Mouse (Mus musculus) urinary bladder, postnatal 14 days (tissue): ENCODE measurements at regions not wholly inside any gene's neighbourhood (a gene's known extent, or its start where the extent isn't known, plus 50 kb on each side); places are given as distances from the start of the nearest gene placed in this dataset.
A peak's percentile ranks its signal among the peaks of the same experiment; 100 is the strongest.

Source experiments
- DNase-seq: peaks from one replicate; pipeline ENCODE4 v3.0.0; 2021; ENCODE audit warnings: low spot score

DNA sequence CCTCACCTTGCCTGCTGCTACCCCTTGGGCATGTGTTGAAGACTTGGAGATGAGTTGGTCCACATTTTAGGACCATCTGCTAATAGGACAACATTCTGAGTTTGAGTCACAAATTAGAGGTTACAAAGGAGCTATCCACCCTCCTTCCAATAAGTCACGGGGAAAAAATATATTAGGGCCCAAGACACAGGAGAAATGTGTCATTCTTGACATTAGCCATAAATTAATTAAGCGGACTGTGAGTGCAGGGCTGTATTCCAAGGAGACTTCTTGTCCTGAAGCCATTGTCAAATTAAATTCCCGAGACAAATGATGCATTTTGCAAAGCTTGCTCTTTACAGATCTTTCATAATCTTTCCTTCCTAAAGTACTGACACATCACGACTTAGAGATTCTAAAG, 79.2 kb downstream of the 1700020N01Rik start:
- no peak for DNase-seq

DNA sequence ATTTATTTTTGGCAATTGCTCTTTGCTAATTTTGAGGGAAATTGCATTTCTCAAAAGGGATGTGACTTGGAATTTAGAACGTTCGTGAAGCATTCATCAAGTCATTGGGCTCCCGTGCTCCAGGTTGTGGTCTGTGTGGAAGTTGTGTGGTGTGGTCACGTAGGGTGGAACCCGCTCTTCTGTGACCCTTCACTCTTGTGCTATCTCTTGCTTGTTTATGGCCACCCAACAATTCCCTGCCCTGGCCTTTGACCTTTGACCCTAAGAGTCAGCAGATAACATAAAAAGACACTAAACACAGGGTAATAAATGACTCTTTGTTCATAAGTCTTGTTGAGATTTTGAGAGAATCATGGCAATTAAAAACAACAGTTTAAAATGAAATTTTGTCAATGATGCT, 79.7 kb downstream of the 1700020N01Rik start:
- DNase-seq: no peak

DNA sequence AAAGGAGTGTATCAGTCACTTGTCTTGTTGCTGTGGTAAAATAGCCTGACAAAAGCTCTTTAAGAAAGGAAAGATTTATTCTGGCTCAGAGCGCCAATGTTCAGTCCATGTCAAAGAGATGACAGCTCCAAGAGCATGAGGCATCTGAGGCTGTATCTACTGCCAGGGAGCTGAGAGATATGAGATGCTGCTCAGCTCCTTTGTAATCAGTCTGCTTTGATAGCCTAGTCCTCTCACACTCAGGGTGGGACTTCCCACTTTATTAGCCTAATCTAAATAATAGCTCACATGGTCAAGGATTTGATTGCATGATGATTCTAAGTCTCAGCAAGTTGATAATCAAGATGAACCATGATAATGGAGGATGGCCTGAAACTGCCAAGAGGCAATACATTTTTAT, 80.9 kb downstream of the 1700020N01Rik start:
- DNase-seq: no peak

DNA sequence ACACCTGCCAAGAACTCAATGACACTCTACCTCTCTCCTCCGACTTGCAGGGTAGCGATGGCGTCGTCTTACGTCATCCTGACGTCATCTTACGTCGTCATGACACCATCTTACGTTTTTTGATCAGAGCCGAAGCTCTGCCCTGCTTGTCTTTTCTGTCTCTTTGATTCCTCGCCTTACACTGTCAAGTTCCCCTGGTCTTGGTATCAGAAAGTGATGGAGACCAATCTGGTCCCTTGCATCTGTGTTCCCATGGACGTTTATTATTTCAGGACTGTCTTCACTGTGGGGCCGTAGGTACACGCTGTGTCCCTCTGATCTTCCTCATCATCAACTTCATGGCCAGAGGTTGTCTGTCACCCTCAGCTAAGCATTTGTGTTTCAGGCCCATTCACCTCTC, 82.8 kb downstream of the 1700020N01Rik start:
- DNase-seq: no peak

DNA sequence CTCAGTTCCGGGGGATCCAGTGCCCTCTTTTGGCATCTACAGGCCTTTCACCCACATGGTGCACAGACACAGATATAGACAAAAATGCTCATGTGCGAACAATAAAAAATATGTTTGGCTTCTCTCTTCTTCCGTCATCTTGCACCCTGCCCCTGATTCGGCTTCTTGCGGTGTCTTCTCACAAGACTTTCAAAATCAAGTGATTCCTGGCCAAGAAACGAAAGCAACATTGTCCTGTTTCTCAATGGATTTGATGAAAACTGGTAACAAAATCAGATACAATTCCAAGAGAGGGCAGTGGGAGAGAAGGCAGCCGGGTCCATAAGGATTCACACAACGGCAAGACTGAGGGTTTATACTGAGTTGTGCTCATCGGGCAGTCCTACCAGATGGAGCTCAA, 85.0 kb downstream of the 1700020N01Rik start:
- no peak for DNase-seq

DNA sequence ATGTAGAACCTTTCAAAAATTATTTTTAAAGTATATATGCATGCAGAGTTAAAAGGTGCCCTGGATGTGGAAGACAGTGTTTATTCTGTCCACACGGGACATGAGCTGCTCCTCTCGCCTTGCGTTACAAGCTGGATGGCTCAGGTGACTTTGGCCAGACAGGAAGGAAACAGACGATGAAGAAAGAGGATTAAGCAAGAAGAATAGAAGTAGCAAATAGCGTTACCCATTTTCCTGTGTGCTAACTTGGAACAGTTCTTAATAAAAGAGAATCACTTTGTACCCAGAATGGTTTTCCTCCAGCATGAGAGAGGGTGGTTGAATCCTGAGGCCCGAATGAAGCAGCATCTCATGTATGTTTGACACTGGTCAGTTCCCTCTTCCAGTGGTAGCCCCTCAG, 85.4 kb downstream of the 1700020N01Rik start:
- no peak for DNase-seq

DNA sequence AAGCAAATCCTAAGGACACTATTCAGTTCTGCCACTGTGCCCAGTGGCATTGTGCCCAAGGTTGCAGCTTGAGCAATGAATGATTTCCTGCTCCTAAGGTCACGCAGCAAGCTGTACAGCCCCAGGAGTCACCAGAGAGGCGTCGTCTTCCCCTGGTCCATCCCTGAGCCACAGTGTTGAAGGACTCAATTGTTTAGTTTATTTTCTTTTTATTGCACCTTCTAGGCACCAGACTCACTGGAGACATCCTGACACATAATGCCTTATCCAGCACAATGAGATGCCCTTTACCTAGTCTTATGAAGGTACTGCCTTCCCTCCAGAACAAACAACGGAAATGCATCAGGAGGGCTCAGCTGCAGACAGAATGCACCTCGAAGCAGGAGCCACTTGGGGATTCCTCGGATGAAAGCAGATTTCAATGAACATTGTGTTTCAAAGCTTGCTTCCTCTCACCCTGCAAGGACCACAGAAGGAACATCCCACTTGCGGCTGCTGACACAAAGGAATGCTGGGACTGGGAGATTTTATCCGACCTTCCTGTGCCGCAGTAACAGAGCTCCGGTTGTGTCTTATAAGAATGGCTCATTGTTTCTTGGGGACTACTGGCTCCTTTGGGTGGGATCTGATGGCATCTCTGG, 86.0 kb downstream of the 1700020N01Rik start:
- no peak for DNase-seq

DNA sequence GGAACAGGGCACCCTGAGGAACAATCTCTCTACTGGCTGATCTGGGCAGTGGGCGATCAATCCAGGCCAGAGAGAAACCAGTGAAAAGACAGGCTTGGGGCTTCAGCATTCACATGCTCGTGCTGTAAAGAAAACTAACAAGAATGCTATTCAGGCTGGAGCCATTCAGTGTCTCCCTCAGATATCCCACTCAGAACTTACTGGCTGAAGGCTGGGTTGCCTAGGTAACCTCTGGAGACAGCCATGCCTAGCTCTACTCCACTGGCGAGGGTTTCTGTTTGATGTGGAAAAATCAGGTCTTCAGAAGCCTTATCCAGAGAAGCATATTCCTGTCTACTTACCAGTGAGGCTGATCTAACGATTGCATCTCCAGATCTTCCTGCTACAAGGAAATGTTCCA, 87.8 kb downstream of the 1700020N01Rik start:
- DNase-seq: no peak

DNA sequence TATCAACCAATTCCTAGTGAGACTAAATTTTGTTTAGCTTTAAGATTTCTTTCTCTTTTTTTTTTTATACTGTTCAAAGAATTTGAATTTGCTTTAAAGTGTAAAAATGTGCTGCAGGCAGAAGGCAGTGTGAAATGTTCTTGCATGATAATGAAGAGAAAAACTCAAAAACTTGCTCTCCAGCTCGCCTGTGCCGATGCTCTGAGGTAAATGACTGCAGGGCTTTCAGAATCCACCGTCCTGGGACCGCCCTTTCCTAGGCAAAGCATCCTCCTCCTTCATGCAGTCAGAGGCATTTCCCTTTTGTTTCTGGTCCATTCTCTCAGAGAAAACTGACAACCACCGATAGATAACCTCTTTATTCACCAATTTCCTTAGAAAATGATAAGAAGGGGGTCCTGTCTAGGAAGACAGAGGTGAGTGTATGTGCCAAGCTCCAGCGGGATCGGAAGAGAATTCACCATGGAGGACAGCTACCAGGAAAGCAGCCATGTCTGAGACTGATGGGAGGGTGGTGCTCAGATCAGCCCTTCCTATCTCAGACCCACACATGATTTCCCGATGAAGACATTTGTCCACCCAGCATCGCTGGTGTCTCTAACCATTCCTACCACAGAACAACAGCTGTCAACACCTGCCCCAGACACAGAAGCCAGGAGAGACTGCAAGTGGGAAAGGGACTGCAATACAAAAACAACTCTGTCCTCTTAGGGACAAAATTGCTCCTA, 91.5 kb downstream of the 1700020N01Rik start:
- DNase-seq: no peak

DNA sequence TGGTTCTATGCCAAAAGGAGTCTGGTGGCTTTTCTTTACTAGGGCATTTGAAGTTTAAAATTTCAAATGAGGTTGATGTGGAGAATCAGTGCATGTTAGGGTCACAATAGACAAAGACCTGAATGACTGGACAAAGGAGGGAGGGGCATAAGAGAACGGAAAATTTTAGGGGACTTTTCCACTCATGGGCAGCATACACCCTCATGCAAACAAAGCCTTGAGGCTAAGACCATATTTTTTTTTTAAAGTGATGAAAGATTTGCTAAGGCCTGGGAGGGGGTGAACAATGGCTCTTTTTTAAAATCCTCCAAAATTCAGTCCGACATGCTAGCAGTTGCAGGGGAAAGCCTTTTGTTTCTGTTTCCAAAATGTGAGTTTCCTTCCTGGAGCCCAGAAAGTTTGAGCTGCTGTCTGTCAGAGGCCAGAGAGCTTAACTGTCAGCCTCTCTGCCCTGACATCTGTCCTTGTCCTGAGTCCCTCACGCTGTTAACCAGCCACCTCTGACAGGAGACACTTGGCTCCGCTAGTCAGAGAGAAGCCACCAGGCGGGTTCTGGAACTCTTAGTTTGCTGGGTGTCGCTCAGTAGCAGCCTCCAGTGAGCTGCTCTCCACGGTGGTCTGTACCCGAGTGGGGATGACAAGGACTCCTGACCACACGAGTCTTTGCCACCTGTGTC, 92.3 kb downstream of the 1700020N01Rik start:
- peak; percentile 59 for DNase-seq

DNA sequence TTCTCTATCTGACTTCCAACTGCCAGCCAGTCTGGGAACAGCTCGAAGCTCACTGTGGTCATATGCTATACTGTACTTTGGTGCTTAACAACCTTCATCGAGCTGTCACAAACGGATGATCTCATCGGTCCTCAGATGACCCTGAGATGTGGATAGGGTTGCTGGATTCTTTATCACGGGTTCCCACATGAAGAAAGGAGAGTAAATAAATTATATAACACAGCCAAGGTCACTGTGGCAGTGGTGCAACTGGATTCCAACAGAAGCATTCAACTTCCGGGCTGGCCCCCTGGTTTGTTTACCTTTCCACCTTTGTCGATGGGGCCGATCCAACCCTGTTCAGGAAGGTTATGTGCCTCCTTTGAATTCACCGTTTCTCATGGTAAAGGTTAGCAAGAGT, 93.1 kb downstream of the 1700020N01Rik start:
- peak; percentile 69 for DNase-seq

DNA sequence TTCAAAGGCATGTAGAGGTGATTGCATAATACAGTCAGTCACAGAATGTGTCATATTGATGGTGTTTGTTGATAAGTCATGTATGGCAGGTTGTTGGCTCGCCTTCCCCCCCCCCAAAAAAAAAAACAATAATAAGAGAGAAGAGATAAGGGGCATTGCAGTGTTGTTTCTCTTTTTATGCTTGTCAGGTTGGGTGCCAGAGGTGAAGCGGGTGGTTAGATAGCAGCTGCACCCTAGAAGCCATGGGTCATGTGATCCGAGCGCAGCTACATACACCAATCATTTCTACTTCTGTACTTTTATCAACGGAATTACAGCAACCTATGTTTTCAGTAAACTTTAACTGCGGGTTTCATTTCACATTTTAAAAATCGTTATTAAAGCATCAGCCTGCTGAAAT, 94.5 kb downstream of the 1700020N01Rik start:
- DNase-seq: no peak

DNA sequence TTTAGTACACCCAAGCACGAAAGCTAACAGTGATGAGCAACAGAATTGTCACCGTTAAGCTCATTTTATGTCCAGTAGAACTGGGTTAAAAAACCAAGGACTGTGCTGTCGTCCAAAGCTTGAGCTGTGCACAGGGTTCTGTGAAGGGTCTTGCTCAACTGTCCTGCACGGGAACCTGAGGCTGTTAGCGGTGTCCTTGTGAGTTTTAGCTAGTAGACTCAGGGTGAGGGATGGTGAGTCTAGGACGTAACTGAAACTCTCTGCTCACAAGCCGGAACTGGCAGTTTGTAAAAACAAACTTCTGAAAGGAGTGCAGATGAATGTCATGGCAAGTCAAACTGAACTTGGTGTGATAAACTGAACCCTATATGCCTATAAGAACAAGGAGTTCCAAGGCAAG, 95.6 kb downstream of the 1700020N01Rik start:
- no peak for DNase-seq

DNA sequence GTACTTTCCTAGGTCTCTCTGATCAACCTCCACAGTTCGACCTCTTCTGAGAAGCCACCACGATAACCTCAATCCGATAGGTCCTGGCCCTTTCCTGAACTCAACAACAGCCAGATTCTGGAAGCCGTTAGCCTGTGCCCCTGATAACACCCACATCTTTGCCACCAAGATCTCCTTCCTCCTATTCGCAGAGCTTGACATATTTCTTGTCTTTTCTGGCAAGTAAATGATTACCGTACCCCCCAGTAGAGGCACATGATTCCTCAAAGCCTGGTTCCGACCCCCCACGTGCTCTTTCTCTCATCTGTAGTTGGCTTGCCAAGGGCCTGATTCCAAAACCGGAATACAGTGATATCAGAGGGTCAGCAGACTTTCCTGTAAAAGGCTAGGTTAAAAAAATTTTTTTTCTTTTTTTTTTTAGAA, 96.9 kb downstream of the 1700020N01Rik start:
- DNase-seq: peak; percentile 20

DNA sequence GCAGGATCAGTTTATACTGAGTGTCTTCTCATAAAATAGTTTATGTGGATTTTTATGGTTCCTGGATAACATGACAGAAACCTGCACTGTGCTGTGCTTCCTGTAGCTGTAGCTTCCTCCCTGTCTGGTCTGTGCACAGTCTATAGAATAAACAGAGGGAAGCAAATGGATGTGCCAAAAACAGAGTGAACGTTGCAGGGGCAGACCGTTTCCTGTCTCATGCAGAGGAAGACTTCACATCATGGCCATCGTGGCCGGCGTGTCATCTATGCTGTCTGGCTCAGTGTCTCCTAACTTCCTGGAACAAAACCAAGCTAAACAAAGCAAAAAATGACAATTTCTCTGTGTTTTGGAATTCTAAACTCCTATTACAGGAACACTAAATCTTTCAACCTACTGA, 102.2 kb downstream of the 1700020N01Rik start:
- DNase-seq: no peak

DNA sequence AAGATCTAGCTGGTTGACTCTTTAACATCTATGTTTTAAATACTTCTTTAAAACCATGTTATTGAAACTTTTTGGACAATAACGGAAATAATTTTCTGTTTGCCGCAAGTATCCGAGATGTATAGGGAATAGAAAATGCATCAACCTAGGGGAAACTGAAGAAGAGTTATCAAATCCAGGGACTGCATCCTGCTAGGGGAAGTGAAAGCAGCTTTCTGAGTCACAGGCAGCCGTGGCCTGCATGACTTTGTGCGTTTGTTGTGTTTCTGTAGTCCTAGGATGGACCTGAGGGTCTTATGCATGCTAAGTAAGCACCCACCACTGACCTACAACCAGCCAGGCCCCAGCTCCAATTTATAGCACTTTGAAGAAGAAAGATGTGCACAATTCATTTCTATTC, 103.7 kb downstream of the 1700020N01Rik start:
- no peak for DNase-seq

DNA sequence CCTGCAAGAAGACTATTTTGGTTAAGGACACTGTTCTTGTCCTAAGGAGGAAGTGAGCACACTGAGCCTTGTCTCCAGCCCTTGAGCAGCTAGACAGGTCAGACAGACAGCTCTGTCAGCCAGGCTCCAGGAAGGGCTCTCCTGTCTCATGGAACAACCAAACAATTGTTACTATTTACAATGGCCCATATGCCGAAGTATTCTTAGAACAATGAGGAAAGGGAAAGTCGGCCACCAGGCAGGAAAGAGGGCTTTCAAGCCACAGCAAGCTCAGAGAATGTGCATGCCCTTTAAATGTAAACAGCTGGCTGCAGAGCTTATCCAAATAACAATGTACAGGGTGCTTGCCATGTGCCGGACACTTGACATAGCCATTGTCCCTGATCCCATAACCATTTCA, 108.6 kb downstream of the 1700020N01Rik start:
- peak; percentile 9 for DNase-seq

DNA sequence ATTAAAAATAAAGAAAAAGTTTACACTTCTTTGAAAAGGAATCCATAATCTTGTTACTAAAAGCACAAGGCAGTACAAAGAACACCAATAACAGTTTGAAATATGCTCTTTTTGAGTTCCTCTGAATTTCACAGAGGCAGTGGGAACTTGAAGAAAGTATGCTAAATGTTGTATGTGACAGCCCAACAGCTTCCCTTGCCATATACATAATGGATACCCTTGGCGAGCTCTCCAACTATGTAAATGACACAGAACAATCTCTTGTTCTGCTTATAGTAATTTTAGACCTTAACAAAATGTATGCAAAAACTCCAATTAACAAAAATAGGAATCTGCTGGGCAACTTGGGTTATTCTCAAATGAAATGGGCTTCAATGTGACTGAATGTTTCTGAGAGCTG, 109.2 kb downstream of the 1700020N01Rik start:
- no peak for DNase-seq

DNA sequence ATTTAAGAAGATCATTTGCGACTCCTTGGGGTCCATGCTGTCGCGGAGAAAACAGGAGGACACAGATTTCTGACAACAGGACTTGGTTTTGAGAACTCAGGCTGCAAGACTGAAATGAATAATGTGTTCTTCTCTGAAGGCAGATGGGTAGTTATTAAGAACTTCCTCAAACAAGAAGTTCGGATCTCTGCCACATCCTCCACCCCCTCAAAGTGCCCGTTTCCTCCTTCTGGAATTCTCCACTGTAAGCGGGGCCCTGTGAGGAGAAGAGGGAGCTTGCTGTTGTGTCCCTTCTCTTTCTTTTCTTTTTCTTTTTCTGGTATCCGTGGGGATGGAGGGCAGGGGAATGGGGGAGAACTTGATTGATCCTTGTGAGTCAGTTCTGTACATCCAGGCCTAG, 118.9 kb downstream of the 1700020N01Rik start:
- DNase-seq: no peak

DNA sequence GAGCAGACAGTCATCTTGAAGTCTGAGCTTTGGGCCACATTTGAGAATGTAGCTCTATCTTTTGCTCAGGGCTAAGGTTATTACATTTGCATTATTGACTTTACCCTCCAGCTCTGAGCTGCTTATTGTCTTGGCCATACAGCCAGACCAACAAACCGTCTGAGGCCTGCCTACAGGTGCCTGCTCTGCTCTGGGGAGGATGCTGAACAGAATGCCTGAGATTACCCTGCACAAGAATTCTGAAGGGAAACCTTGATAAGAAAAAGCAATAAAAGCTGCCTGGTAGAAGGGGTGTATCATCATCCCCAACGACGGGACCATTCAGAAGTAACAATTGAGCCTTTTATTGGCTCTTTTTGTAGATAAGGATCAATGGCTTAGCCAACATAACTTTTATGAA, 119.9 kb downstream of the 1700020N01Rik start:
- no peak for DNase-seq

DNA sequence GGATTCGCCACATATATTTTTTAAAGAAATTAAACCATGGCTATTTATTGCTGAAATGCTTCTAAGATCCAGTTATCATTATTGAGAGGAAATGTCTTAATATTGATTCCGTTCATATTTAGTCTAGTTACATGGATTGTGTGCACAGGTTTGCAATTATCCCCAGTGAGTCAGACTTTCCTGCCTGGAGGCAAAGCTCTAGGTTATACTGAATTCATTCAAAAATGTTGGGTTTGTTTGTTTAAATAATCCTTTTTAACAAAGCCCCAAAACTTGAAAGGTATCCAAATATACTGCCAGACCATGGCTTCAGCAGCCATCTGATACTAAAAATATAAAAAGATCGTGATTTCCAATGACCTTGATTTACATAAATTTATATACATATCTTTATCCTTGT, 122.5 kb downstream of the 1700020N01Rik start:
- no peak for DNase-seq

DNA sequence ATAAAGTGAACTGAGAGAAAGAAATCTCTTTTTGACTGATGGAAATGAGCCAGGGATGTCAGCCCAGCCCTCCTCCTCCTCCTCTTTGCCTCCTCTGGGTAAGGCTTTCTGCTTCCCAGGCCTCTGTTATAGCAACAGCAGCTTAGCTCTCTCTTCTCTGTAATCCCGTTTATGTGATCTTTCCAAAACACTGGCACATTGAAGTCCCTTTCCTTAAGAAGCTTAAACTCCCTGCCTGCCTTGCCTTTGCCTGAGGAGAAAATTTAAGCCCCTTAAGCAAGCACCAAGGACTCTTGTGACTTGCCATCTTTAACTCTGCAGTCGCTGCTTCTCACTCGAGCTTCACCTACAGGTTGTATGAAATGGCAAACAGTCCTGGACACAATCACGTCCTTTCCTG, 125.2 kb downstream of the 1700020N01Rik start:
- DNase-seq: no peak

DNA sequence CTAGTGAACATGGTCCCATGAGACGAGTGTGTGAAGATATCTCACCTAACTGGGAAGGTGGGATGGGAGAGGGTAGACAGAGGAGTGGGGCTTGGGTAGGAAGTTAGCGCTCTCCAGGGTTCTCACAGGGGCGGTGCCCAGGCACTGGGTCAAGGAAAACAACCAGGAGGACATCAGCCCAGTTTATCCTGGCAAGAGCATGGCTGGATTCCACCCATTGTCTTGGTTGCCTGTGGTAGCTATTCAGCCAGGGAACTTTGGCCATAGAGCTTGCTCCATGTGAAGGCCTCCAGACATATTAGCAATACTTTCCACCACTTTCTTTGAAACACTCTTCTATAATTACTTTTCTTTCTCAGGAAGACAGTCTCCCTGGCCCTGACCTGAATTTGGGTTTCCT, 131.4 kb downstream of the 1700020N01Rik start:
- DNase-seq: no peak
